Mouse (Mus musculus): ENCODE results near the gene Stard3nl.
"Not testable (repeated sequence)": the region's sequence is repeated elsewhere in the genome, so short reads cannot be mapped to it uniquely, and the experiment has no call there.

The Stard3nl gene

DNA sequence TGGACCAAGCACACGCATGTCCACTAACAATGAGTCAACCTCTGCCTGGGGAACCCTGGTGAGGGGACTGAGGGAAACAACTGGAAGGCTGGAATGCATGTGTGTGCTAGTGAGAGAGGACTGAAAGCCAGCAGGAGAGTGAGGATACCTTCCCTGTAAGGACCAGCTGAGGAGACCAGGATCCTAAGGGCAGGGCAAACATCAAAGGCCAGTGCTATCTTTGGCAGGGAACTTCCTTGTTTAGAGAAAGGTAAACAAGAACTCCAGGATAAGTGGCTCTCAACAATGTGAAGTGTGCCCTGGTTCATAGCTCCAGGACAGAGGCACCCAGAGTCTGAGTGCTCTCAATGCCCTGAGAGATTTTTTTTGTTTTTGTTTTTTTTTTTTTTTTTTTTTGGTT is 6.2 kb downstream of the Stard3nl start:
- in situ Hi-C loops (cut with MboI; ENCODE audit: low sequenced_read_pairs) = no loop called here

DNA sequence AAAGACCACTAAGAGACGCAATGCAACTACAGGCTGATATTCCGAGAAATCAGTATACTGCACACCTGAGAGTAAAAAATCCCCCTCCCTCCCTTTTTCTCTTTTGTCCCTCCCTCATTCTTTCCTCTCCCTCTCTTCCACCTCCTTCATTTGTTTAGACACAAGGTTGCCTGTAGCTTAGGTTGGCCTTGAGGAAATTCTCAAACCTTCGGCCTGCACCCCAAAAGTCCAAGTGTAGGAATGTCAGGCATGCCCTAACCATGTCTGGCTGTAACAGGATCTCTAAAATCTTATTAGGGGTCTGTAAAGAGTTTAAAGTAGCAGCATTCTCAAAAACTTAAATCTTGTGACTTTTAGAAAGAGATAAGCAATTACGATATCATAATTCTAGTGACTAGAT is 10.4 kb downstream of the Stard3nl start:
- in situ Hi-C loops (cut with MboI; ENCODE audit: low sequenced_read_pairs) = no loop called here

DNA sequence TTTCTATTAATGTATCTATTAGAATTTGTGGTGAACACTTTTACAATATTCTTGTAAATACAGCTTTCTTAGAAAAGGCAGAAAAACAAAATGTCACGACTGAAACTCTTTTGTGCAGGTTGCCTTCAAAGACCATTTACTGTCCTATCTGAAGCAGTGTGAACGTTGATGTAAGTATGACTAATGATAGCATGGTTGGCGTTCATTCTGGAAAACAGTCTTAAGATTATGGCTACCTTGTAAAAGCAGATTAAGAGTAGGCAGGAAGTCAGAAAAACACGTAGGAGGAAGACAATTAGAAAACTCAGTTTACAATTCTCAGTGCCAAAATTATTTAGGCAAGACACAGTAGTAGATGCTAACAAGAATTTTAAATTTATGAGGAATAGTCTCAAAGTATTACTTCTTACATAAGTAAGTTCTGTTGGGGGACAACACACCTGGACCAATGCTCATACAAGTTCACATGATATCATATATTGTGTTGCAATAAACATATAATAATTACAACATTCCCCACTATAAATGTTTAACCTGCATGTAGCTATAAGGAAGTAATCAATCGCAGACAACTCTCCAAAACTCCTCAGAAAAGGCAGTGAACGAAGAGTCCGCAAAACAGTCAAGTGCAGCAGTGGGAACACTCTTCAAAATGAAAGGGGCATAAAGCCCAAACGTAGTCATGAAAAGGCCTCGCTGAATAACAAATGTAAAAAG is 14.3 kb downstream of the Stard3nl start:
- in situ Hi-C loops (cut with MboI; ENCODE audit: low sequenced_read_pairs) = no loop called here

DNA sequence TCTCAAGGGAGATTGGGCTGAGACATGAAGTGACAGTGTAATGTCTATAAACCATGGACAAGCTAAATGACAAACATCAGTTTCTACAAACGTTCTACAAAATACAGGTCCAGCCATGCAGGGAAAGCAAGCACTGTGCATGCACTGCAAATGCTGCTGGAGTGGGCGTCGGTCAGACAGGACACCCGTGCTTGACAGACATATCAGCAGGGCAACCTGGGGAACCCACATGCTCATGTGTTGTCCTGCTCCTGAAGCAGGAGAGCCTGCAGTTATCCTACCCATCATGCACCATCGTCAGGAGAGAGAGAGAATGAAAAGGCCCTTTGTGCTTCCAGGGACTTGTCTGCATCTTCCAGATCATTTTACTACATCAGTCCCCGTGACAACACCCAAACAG is 16.3 kb downstream of the Stard3nl start:
- in situ Hi-C loops (cut with MboI; ENCODE audit: low sequenced_read_pairs) = no loop called here

DNA sequence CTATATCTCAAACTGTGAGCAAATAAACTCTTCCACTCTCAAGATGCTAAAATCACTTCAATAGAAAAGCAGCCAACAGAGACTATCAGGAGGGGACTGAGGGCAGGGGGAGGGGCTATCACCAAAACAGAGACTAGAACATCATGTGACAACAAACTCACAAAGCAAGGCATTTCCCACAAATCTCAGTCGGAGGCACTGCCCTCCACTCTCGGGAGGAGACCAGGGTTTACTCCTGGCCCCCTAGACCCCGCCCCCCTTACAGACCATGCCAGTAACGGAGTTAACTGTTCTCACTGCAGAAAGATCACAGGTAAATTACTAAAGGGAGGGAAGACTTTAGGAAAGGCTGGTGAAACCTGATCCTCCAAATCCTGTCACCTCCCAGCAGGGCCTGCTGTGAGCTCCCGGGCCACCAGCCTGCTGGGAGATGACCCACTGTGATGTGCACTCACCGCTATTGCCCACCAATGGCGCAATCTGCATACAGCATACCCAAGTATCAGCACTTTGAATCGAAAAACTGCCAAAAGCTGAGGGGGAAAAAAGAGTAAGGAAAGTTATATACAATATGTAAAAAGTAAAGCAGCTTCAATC is 23.4 kb downstream of the Stard3nl start:
- in situ Hi-C loops (cut with MboI; ENCODE audit: low sequenced_read_pairs) = no loop called here

DNA sequence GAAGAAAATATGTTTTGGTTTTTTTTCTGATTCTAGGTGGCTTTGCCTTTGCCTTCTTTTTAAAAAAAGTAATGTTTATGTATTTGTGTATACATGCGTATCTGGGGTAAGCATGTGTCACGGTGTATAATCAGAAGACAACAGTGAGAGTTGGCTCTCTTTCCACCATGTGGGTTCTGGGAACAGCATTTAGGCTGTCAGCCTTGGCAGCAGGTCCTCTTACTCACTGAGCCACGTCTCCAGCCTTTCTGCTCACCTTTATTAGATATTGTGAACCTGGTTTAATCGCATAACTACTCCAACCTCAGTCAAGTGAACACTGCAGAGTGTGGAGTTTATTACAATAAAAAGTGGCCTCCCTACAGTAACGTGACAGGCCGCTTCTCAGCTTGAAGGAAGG is 26.8 kb downstream of the Stard3nl start:
- in situ Hi-C loops (cut with MboI; ENCODE audit: low sequenced_read_pairs) = no loop called here

DNA sequence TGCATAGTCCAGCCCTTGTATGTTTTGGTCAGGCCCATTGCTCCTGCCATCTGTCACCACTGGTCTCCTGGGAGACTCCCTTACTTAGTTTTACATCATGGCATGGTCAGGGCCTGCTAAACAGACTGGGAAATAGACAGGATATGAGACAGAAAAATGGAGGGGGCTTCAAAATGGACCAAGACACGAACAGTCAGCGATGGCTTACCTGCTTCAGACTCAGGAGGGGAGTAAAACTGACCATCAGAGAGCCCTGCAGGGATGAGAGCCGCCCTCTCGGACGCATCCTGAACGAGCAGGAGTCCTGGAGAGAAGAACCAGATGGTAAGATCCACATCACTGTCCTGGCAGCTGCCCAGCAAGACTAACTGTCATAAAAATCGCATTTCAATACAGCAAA is 28.1 kb downstream of the Stard3nl start:
- in situ Hi-C loops (cut with MboI; ENCODE audit: low sequenced_read_pairs) = no loop called here

DNA sequence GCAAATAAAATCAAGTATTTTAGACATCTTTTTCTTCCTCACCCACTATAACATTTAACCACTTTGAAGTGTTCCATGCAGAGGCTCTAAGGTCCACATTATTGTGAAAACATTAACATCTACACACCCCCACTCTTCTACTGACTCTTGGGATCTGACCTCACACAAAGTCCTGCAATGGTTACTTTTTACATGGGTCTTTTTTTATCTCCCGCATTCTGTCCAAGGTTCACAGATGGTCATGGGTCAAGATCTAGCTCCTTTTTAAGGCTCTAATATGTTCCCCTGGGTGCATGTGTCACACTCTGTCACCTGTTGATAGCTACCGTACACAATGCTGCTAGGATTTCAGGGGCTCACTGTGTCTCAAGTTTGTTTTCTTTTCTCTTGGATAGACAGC is 28.7 kb downstream of the Stard3nl start:
- in situ Hi-C loops (cut with MboI; ENCODE audit: low sequenced_read_pairs) = no loop called here

DNA sequence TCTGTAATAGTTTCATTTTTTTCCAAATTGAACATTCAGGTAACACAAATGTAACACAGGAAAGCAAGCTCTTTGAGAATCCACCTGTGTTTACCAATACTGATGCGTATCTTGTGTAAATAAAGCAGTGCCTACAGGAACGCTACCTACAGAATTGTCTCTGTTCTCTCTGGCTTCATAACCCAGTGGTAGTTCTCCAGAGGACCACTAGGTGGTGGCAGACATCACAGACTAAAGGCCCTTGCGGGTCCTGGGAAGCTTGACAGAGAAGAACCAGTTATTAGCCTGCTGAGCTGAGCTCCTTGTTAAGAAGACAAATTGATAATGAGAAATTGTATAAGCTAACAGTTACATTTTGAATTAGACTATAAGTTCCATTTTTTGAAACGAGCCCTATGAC is 30.0 kb downstream of the Stard3nl start:
- in situ Hi-C loops (cut with MboI; ENCODE audit: low sequenced_read_pairs) = no loop called here

DNA sequence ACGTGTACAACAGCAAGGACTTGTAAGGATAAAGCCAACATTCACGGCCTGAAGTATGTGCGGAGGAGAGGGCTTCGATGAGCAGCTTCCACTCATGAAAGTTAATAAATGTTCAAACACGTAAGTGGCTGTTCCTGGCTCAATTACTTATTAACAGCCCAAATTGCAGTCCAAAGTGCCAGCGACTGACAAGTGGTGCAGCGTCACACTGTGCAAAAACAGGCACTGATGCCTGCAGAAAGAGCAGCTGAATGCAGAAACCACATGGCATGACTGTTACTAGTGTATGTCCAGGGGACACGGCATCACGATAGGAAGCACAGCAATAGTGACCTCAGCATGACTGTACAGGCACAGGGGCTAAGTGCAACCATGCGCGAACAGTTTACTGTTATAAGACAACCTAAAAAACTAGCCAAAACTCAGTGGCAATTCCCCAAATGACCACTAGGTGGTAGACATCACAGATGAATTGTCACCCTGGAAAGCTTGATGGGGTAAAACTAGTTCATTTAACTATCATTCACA is 31.3 kb downstream of the Stard3nl start:
- in situ Hi-C loops (cut with MboI; ENCODE audit: low sequenced_read_pairs) = no loop called here

DNA sequence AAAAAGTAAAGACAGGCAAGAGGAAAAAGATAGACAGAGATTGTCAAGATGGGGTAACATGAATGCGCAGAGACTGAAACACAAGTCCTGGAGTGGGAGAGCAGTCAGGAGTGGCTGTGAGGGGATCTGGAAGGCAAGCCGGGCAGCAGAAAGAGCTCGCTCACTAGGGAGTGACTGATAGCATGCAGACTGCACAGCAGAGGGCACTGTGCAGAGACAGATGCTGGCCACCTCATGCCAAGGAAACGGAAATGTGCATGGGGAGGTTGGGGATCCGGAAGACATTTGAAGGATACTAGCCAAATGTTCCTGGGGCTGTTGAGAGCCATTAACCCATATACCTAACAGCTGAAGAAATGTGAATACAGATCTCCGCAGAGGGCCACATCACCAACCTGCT is 33.2 kb downstream of the Stard3nl start:
- in situ Hi-C loops (cut with MboI; ENCODE audit: low sequenced_read_pairs) = no loop called here

DNA sequence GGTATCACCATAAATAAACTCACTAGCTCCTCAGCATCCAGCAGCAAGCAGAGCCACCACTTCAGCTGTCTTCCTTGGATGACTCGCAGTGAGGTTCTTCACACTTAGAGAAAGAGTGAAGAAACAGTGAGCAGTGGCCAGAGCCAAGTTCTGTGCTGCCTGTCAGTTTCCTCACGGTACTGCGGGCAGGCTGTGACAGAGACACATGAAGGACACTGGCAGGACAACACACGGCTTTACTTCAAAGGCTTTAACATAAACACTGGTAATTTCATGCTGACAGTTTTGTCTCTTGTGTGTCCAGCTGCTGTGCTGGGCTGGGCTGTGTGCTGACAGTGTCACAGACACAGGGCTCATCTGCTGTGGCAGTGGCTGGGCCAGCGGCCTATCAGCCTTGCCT is 37.6 kb downstream of the Stard3nl start:
- in situ Hi-C loops (cut with MboI; ENCODE audit: low sequenced_read_pairs) = loop anchor here (10.0 kb wide), 1 partner anchor 277 kb away; no protein-coding TSS in a partner anchor

DNA sequence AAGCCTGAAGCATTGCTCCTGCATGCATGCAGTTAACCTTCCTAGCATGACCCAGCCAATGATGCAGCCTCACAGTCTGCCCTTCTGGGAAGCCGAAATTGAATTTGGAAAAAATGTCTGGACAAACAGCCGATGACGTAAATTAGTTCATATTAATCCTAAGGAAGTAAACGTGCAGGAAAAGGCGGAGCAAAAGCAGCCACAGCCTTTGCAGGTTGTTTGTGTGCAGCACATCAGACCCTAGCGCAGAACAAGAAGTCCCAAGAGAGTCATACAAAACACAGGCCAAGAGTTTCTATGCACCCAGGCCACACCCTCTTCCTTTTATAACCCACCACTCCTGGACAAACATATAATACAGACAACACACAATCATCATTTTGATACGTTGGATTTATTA is 38.3 kb downstream of the Stard3nl start:
- in situ Hi-C loops (cut with MboI; ENCODE audit: low sequenced_read_pairs) = loop anchor here (10.0 kb wide), 1 partner anchor 278 kb away; no protein-coding TSS in a partner anchor

DNA sequence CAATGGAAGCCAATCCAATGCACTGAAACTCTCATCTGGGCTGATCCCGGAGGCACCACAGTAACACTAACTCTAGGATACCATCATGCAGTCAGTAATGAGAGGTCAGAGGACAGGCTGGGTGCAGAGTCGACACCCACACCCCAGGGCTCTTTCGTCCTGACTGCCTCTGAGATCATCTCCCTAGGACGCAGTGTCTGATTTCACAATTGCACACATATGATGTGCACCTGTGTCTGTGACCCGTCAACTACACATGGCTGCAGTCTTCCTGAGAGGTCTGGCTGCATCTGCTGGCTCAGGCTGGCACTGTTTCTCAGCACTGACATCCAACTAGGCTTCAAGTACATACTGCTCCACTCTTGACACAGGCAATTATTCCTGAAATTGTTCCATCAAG is 38.9 kb downstream of the Stard3nl start:
- in situ Hi-C loops (cut with MboI; ENCODE audit: low sequenced_read_pairs) = loop anchor here (10.0 kb wide), 1 partner anchor 278 kb away; no protein-coding TSS in a partner anchor

DNA sequence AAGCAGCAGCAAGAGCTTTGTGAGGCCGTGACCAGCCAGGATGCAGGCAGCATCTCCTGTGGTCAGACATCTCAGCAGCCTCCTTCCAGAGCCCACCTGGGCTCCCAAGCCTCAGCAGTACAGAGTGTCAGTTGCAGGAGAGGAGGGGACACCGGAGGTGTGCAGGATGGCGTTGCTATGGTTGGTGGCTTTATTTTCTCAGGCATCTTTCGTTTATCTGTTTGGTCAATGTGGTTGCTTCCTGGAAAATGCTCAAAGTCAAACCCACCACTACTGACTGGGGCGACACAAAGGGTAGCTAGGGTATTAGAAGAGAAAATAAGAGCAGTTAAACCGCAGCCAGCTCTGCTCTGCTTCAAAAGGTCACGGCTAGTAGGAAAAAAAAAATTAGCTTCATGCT is 39.5 kb downstream of the Stard3nl start:
- in situ Hi-C loops (cut with MboI; ENCODE audit: low sequenced_read_pairs) = loop anchor here (10.0 kb wide), 1 partner anchor 279 kb away; no protein-coding TSS in a partner anchor

DNA sequence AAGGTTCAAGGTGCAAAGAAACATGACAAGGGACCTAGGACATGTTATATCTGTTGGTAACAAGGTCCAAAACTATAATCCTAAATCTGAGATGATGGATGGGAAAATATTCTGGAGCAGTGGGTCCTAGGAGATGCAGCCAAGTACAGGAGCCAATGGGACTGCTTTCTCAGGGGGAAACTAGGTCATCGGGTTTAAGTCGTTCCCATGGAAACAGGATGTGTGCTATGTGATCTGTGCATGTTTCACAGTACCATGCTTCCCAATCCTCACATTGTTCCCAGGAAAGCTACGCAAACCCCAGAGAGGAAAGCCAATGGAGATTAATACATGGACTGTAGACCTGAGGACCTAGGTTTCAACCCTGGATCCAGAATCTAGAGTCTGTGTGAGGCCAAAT is 42.8 kb downstream of the Stard3nl start:
- in situ Hi-C loops (cut with MboI; ENCODE audit: low sequenced_read_pairs) = loop anchor here (10.0 kb wide), 1 partner anchor 282 kb away; no protein-coding TSS in a partner anchor

DNA sequence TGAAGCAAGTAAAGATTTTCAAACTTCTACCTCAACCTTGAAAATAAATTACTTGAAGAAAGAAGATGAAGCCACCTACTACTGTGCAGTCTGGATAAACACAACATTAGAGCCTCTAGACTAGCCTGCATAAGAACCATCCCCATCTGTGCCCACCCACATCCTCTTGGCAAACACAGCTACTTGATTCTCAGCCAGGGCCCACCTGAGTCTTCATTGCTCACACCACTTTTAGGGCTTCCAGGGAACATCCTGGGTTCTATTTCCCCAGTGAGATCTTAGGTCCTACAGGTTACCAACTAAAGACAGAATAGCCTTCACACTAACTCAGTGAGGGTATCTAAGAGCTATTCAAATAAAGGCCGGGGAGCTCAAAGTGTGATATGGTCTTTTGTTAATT is 55.2 kb downstream of the Stard3nl start:
- in situ Hi-C loops (cut with MboI; ENCODE audit: low sequenced_read_pairs) = not testable (repeated sequence)

DNA sequence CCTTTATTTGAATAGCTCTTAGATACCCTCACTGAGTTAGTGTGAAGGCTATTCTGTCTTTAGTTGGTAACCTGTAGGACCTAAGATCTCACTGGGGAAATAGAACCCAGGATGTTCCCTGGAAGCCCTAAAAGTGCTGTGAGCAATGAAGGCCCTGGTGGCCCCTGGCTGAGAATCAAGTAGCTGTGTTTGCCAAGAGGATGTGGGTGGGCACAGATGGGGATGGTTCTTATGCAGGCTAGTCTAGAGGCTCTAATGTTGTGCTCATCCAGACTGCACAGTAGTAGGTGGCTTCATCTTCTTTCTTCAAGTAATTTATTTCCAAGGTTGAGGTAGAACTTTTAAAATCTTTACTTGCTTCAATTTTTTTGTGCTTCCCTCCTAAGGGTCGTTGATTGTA is 59.3 kb downstream of the Stard3nl start:
- in situ Hi-C loops (cut with MboI; ENCODE audit: low sequenced_read_pairs) = not testable (repeated sequence)
